Mouse (Mus musculus) layer of hippocampus, adult 11-12 months (tissue): ENCODE measurements around the gene Antxr1.
"Not testable (repeated sequence)": the region's sequence is repeated elsewhere in the genome, so short reads cannot be mapped to it uniquely, and the experiment has no call there.

Source experiments
- DNase-seq: peaks from one replicate; pipeline ENCODE4 v3.0.0; 2022; ENCODE audit warnings: low spot score

The Antxr1 gene

GRCm38 (mm10) chr6:87101955-87102353, 233.7 kb downstream of the Antxr1 start:
- no peak for DNase-seq

- DNase-seq: peak; percentile 94
Observed at GRCm38 (mm10) chr6:87101281-87101954, 234.2 kb downstream of the Antxr1 start.

GRCm38 (mm10) chr6:87100297-87101020, 235.2 kb downstream of the Antxr1 start:
- no peak for DNase-seq

- no peak for DNase-seq
Observed at GRCm38 (mm10) chr6:87099671-87100296, 235.8 kb downstream of the Antxr1 start.

- DNase-seq: no peak
Observed at GRCm38 (mm10) chr6:87099261-87099660, 236.4 kb downstream of the Antxr1 start.

- DNase-seq: not testable (repeated sequence)
Observed at GRCm38 (mm10) chr6:87093631-87094030, 242.0 kb downstream of the Antxr1 start.

GRCm38 (mm10) chr6:87092476-87092875, 243.1 kb downstream of the Antxr1 start:
- DNase-seq: no peak

- DNase-seq: no peak
Observed at GRCm38 (mm10) chr6:87090877-87091276, 244.7 kb downstream of the Antxr1 start.

GRCm38 (mm10) chr6:87088356-87088755, 247.3 kb downstream of the Antxr1 start:
- DNase-seq: no peak

GRCm38 (mm10) chr6:87085026-87085425, 250.6 kb downstream of the Antxr1 start:
- DNase-seq: no peak
